Mouse (Mus musculus) hindbrain, embryonic 15.5 days (tissue): ENCODE data around the gene Rassf8. TPM values are rescaled to one million over a fixed set of nuclear protein-coding genes. Genes with fewer than 3 reads are reported as not detected.

Experiments used
- ATAC-seq: fragments of 200-750 bp; cut with Nextera tagmentation; 2 replicates; pipeline ENCODE4 v1.8.0; 2017; ENCODE audit warnings: low read depth, moderate number of reproducible peaks, moderate TSS enrichment; ENCODE audit not compliant: low FRiP score
- H3K27ac ChIP-seq: fragments of 300-500 bp; sonication (generic); replicated peaks from 2 replicates; pipeline ENCODE4 v1.5.1; 2015; ENCODE audit warnings: mild to moderate bottlenecking, inconsistent platforms
- H3K27me3 ChIP-seq: fragments of 300-500 bp; sonication (generic); 2 replicates; pipeline ENCODE4 v1.6.1; 2015; ENCODE audit warnings: control low read depth, inconsistent platforms
- H3K36me3 ChIP-seq: fragments of 300-500 bp; sonication (generic); 2 replicates; pipeline ENCODE4 v1.6.1; 2015; ENCODE audit warnings: control low read depth, inconsistent platforms
- H3K4me1 ChIP-seq: fragments of 300-500 bp; sonication (generic); replicated peaks from 2 replicates; pipeline ENCODE4 v1.6.1; 2015; ENCODE audit warnings: control low read depth, inconsistent platforms
- H3K4me2 ChIP-seq: fragments of 300-500 bp; sonication (generic); 2 replicates; pipeline ENCODE4 v1.6.1; 2015; ENCODE audit warnings: moderate library complexity, mild to moderate bottlenecking, inconsistent platforms
- H3K4me3 ChIP-seq: fragments of 300-500 bp; sonication (generic); 2 replicates; pipeline ENCODE4 v1.5.1; 2015; ENCODE audit warnings: mild to moderate bottlenecking, inconsistent platforms
- H3K9ac ChIP-seq: fragments of 300-500 bp; sonication (generic); 2 replicates; pipeline ENCODE4 v1.6.1; 2015; ENCODE audit warnings: inconsistent platforms
- H3K9me3 ChIP-seq: fragments of 300-500 bp; sonication (generic); 2 replicates; pipeline ENCODE4 v1.6.1; 2016; ENCODE audit warnings: control low read depth, inconsistent platforms
- WGBS: fragments of 180-500 bp; shearing (Covaris S2); methylation state at CpG from one replicate; pipeline ENCODE4 v1.1.7; 2015; 5-methylcytosine and 5-hydroxymethylcytosine counted together
- polyA plus RNA-seq: library from polyadenylated mRNA; unstranded; fragments of >200 nt; fragmentation: Nextera tagmentation; extraction: Ambion mirVana; gene quantifications from 2 replicates; pipeline ENCODE4 v1.2.1, GENCODE M21; 2015

The Rassf8 gene
- polyA plus RNA-seq, 1 experiment from 2014 or later = 5.0 TPM

DNA sequence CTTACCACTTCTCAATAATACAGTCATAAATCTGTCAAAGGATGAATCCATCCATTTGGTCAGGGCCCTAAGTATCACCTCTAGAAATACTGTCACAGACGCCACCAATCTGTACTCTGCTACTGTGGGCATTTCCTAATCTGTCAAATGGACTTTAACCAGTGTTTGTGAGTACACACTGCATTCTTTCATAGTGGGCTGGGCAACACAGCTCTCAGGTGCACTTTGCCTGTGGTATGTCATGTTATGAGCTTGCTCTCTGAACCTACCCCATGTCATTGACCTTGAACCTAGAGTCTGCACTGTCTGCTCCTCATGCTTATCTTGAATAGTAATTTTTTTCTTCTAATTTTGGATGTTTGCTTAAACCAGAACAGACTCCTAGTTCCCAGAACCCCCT is 64.6 kb downstream of the Rassf8 start:
- H3K9me3 ChIP-seq = no peaks in the 10 kb centered on the region
- WGBS = 100% methylated on average over 1 of the region's 1 CpGs
- H3K4me2 ChIP-seq = no peak overlapping the region
- no peak overlapping the region for H3K9ac ChIP-seq
- no peaks in the 10 kb centered on the region for H3K36me3 ChIP-seq
- H3K27me3 ChIP-seq = no peaks in the 10 kb centered on the region
- no peak overlapping the region for H3K4me3 ChIP-seq
- H3K27ac ChIP-seq = no peak overlapping the region
- H3K4me1 ChIP-seq = no peaks in the 10 kb centered on the region
- no peak for ATAC-seq

DNA sequence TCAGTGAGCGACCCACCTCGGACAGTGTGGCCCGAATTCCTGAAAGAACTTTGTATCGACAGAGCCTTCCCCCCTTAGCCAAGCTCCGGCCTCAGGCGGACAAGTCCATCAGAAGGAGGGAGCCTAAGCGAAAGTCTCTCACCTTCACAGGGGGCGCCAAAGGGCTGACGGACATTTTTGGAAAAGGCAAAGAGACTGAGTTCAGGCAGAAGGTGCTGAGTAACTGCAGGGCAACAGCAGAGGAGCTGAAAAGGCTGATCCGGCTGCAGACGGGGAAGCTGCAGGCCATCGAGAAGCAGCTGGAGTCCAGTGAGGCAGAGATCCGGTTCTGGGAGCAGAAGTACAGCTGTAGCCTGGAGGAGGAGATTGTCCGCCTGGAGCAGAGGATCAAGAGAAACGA is 68.7 kb downstream of the Rassf8 start:
- H3K4me1 ChIP-seq = no peaks in the 10 kb centered on the region
- no peaks in the 10 kb centered on the region for H3K27me3 ChIP-seq
- H3K27ac ChIP-seq = no peak overlapping the region
- H3K36me3 ChIP-seq = no peaks in the 10 kb centered on the region
- H3K9me3 ChIP-seq = no peaks in the 10 kb centered on the region
- no peak overlapping the region for H3K4me3 ChIP-seq
- 36% methylated on average over 15 of the region's 15 CpGs for WGBS
- no peak overlapping the region for H3K9ac ChIP-seq
- no peak overlapping the region for H3K4me2 ChIP-seq
- no peak for ATAC-seq

GRCm38 (mm10) chr6:145819151-145819550 is 72.6 kb downstream of the Rassf8 start:
- 85% methylated on average over 9 of the region's 9 CpGs for WGBS
- Histone ChIP-seq H3K4me2 (no peak overlapping the region), H3K9ac (no peak overlapping the region), H3K4me1 (peaks cover 5% of the 10 kb centered on the region; the same call in 1 of the 2 replicates), H3K9me3 (no peaks in the 10 kb centered on the region), H3K36me3 (no peaks in the 10 kb centered on the region), H3K27me3 (no peaks in the 10 kb centered on the region), H3K4me3 (no peak overlapping the region), H3K27ac (no peak overlapping the region)
- ATAC-seq = no peak

DNA sequence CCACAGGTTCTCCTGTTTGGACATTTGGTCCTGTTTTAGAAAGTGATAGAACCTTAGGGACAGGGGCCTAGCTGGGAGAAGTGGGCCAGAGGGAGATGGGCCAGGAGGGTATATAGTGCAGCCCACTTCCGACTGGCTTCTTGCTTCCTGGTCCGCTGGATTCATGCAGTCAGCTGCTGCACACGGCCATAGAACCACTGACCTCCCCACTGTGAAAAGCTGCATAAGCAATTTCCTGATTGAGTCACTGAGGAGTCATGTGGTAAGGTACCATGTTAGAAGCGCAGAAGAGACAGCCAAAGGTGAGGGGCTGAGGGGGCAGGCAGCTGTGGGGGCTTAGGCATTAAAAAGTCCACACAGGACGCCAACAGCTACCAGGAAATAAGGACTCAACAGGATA is 75.7 kb downstream of the Rassf8 start:
- no peaks in the 10 kb centered on the region for H3K9me3 ChIP-seq
- no peaks in the 10 kb centered on the region for H3K27me3 ChIP-seq
- peaks cover 5% of the 10 kb centered on the region; the same call in 1 of the 2 replicates for H3K4me1 ChIP-seq
- no peaks in the 10 kb centered on the region for H3K36me3 ChIP-seq
- H3K9ac ChIP-seq = no peak overlapping the region
- no peak; the same call in 1 of the 2 replicates for ATAC-seq
- H3K27ac ChIP-seq = no peak overlapping the region
- H3K4me3 ChIP-seq = no peak overlapping the region
- WGBS = 80% methylated on average over 5 of the region's 5 CpGs
- no peak overlapping the region for H3K4me2 ChIP-seq

DNA sequence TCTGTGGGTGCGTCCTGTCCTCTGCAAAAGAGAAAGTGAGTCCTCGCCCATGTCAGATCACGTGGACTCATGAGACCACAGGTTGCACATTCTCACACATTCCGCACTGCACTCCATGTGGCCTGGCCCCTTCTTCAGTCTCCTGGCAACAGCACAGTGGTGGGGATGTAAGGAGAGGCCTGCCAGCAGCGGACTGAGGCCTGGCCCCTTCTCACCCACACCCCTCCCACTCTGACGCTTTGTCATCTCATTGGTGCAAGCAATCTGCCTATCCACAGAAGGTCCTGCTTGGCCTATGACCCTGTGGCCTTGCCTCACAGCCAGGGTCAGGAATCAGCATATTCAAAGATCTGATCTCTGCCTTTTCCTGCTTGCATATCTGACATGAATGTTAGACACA is 76.6 kb downstream of the Rassf8 start:
- peaks cover 5% of the 10 kb centered on the region; the same call in 1 of the 2 replicates for H3K4me1 ChIP-seq
- no peaks in the 10 kb centered on the region for H3K36me3 ChIP-seq
- H3K27me3 ChIP-seq = no peaks in the 10 kb centered on the region
- H3K4me2 ChIP-seq = no peak overlapping the region
- WGBS = 22% methylated on average over 6 of the region's 6 CpGs
- peak; percentile 34; the same call in 1 of the 2 replicates for ATAC-seq
- no peaks in the 10 kb centered on the region for H3K9me3 ChIP-seq
- no peak overlapping the region for H3K9ac ChIP-seq
- no peak overlapping the region for H3K4me3 ChIP-seq
- no peak overlapping the region for H3K27ac ChIP-seq

GRCm38 (mm10) chr6:145823588-145824234 is 77.2 kb downstream of the Rassf8 start:
- H3K9me3 ChIP-seq = no peaks in the 10 kb centered on the region
- ATAC-seq = peak; percentile 59
- 49% methylated on average over 5 of the region's 5 CpGs for WGBS
- H3K27me3 ChIP-seq = no peaks in the 10 kb centered on the region
- no peak overlapping the region for H3K4me3 ChIP-seq
- H3K36me3 ChIP-seq = no peaks in the 10 kb centered on the region
- no peak overlapping the region for H3K27ac ChIP-seq
- H3K4me1 ChIP-seq = peaks cover 5% of the 10 kb centered on the region; the same call in 1 of the 2 replicates
- no peak overlapping the region for H3K9ac ChIP-seq
- H3K4me2 ChIP-seq = no peak overlapping the region

DNA sequence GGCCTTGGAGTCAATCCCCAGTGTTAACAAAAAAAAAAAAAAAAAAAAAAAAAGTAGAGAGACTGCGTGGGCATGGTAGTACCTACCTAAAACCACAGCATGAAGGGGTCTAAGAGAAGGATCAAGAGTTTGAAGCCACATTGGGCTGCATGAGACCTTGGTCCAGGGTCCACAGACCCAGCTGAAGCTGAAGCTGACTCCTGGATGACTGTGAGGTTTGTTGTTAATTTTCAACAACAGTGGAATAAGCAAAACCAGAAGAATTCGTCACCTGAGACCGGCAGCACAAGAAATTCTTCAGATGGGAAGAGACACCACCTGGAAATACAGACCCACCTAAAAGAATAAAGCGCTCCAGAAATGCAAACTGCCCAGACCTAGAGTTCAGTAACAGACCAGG is 79.8 kb downstream of the Rassf8 start:
- H3K36me3 ChIP-seq = no peaks in the 10 kb centered on the region
- ATAC-seq = no peak
- no peak overlapping the region for H3K9ac ChIP-seq
- H3K4me3 ChIP-seq = no peak overlapping the region
- H3K4me2 ChIP-seq = no peak overlapping the region
- no peaks in the 10 kb centered on the region for H3K27me3 ChIP-seq
- peaks cover 7% of the 10 kb centered on the region for H3K4me1 ChIP-seq
- H3K9me3 ChIP-seq = no peaks in the 10 kb centered on the region
- WGBS = 93% methylated on average over 4 of the region's 4 CpGs
- no peak overlapping the region for H3K27ac ChIP-seq

GRCm38 (mm10) chr6:145829062-145829835 is 82.7 kb downstream of the Rassf8 start:
- H3K27ac ChIP-seq = no peak overlapping the region
- H3K27me3 ChIP-seq = no peaks in the 10 kb centered on the region
- no peak overlapping the region for H3K9ac ChIP-seq
- peaks cover 2% of the 10 kb centered on the region; the same call in 1 of the 2 replicates for H3K4me1 ChIP-seq
- H3K36me3 ChIP-seq = no peaks in the 10 kb centered on the region
- ATAC-seq = no peak
- H3K4me2 ChIP-seq = no peak overlapping the region
- 79% methylated on average over 16 of the region's 16 CpGs for WGBS
- no peaks in the 10 kb centered on the region for H3K9me3 ChIP-seq
- no peak overlapping the region for H3K4me3 ChIP-seq

GRCm38 (mm10) chr6:145830117-145830516 is 83.6 kb downstream of the Rassf8 start:
- Histone ChIP-seq H3K4me1 (peaks cover 2% of the 10 kb centered on the region; the same call in 1 of the 2 replicates), H3K4me2 (0 out of 2 replicates have a peak overlapping the region, but pooled peaks have one; percentile 7), H3K9ac (no peak overlapping the region), H3K27ac (no peak overlapping the region), H3K27me3 (no peaks in the 10 kb centered on the region), H3K36me3 (no peaks in the 10 kb centered on the region), H3K4me3 (no peak overlapping the region), H3K9me3 (no peaks in the 10 kb centered on the region)
- WGBS = 14% methylated on average over 8 of the region's 8 CpGs
- no peak; the same call in 1 of the 2 replicates for ATAC-seq

- Histone ChIP-seq H3K27ac (no peak overlapping the region), H3K4me3 (no peak overlapping the region), H3K27me3 (no peaks in the 10 kb centered on the region), H3K4me2 (0 out of 2 replicates have a peak overlapping the region, but pooled peaks have one; percentile 7), H3K36me3 (no peaks in the 10 kb centered on the region), H3K9me3 (no peaks in the 10 kb centered on the region), H3K4me1 (peaks cover 2% of the 10 kb centered on the region; the same call in 1 of the 2 replicates), H3K9ac (no peak overlapping the region)
- WGBS = 54% methylated on average over 9 of the region's 9 CpGs
- peak; percentile 46 for ATAC-seq
Observed at GRCm38 (mm10) chr6:145830617-145831016, 84.1 kb downstream of the Rassf8 start.

DNA sequence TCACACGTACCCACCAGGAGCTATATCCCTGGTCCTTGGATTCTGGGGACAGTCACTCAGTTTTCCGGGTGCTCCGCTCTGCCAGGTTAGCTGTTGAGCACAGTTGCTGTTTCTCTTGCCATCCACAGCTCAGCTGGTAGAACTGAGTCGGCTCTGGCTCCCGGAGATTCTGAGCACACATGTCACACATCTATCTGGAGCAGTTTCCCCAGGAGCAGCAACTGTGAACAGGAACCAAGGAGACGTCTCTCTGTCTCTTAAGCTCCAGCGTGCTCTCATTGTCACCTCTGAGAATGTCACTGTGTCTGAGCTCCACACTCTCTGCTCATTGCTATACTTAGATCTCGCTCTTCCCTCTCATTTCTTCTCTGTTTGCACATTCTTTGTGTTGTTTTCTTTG is 86.4 kb downstream of the Rassf8 start:
- Histone ChIP-seq H3K4me1 (peaks cover 2% of the 10 kb centered on the region; the same call in 1 of the 2 replicates), H3K4me3 (no peak overlapping the region), H3K9me3 (no peaks in the 10 kb centered on the region), H3K27me3 (no peaks in the 10 kb centered on the region), H3K36me3 (no peaks in the 10 kb centered on the region), H3K9ac (no peak overlapping the region), H3K4me2 (no peak overlapping the region), H3K27ac (no peak overlapping the region)
- ATAC-seq = no peak
- 73% methylated on average over 8 of the region's 8 CpGs for WGBS

- 56% methylated on average over 6 of the region's 6 CpGs for WGBS
- H3K9me3 ChIP-seq = no peaks in the 10 kb centered on the region
Observed at GRCm38 (mm10) chr6:145835359-145835758, 88.8 kb downstream of the Rassf8 start.

More at GRCm38 (mm10) chr6:145835359-145835758, 88.8 kb downstream of the Rassf8 start:
- Histone ChIP-seq H3K4me3 (no peak overlapping the region), H3K4me1 (peaks cover under 1% of the 10 kb centered on the region; the same call in 1 of the 2 replicates), H3K27me3 (no peaks in the 10 kb centered on the region), H3K27ac (no peak overlapping the region), H3K4me2 (no peak overlapping the region), H3K36me3 (no peaks in the 10 kb centered on the region), H3K9ac (no peak overlapping the region)
- no peak for ATAC-seq
